Mouse (Mus musculus) CH12.LX (cell line): ENCODE measurements around the gene Ndufv2.

Source experiments
- CHD2 ChIP-seq: IDR thresholded peaks from 2 replicates; pipeline ENCODE4 v1.6.1; 2011; ENCODE audit warnings: low read length, improper control_type of control experiment
- CTCF ChIP-seq, 2 experiments: IDR thresholded peaks in 1 of 2; conservative IDR thresholded peaks in 1 of 2; 2 replicates each; pipeline ENCODE4 v1.5.1; 2011 to 2012; ENCODE audit warnings: low read depth in 2 of 2, low read length in 2 of 2, improper control_type of control experiment in 1 of 2, inconsistent platforms in 1 of 2, mild to moderate bottlenecking in 1 of 2, moderate library complexity in 1 of 2
- EP300 ChIP-seq: IDR thresholded peaks from 2 replicates; pipeline ENCODE4 v1.6.1; 2011; ENCODE audit warnings: low read length, improper control_type of control experiment
- ETS1 ChIP-seq: conservative IDR thresholded peaks from 2 replicates; pipeline ENCODE4 v1.6.1; 2012; ENCODE audit warnings: low read depth, mild to moderate bottlenecking, inconsistent platforms, low read length, improper control_type of control experiment, moderate library complexity
- GABPA ChIP-seq: IDR thresholded peaks from 2 replicates; pipeline ENCODE4 v1.6.1; 2012; ENCODE audit warnings: low read depth, low read length, improper control_type of control experiment, inconsistent platforms; ENCODE audit not compliant: insufficient replicate concordance
- KAT2A ChIP-seq: IDR thresholded peaks from 2 replicates; pipeline ENCODE4 v1.6.1; 2012; ENCODE audit warnings: low read length, improper control_type of control experiment, inconsistent platforms; ENCODE audit not compliant: insufficient replicate concordance
- MYC ChIP-seq: IDR thresholded peaks from 2 replicates; pipeline ENCODE4 v1.6.1; 2011; ENCODE audit warnings: low read depth, mild to moderate bottlenecking, improper control_type of control experiment, low read length
- NELFE ChIP-seq: IDR thresholded peaks from 2 replicates; pipeline ENCODE4 v1.6.1; 2011; ENCODE audit warnings: low read depth, low read length, improper control_type of control experiment
- POLR2A ChIP-seq: IDR thresholded peaks from 2 replicates; pipeline ENCODE4 v1.6.1; 2011; ENCODE audit warnings: low read depth, mild to moderate bottlenecking, improper control_type of control experiment, low read length
- RAD21 ChIP-seq: IDR thresholded peaks from 2 replicates; pipeline ENCODE4 v1.6.1; 2011; ENCODE audit warnings: low read depth, mild to moderate bottlenecking, low read length, improper control_type of control experiment, moderate library complexity
- ZC3H11A ChIP-seq: IDR thresholded peaks from 2 replicates; pipeline ENCODE4 v1.6.1; 2012; ENCODE audit warnings: low read depth, mild to moderate bottlenecking, inconsistent platforms, low read length, improper control_type of control experiment

DNA sequence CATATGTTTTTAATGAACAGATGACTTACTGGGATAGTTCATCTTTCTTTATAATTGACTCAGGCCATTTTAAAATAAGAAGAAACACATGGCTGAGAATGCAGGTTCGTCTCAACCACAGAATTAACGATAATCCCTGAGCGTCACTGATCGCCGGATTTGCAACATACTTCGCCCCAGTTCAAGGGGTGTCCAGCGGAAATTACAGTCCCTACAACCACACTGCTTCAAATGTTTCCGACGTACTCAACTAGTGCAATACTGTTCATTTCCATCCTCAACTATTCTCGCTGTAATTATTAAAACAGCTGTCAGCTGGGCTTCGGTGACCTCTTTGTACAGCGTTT is 25.6 kb downstream of the Ndufv2 start:
- no peak for TF ChIP-seq CHD2
- no peak for TF ChIP-seq CTCF (conservative IDR thresholded peaks at IDR 0.05 in 1 of 2, IDR thresholded peaks at IDR 0.05 in 1 of 2; ENCODE audit: low read depth in 2 of 2, low read length in 2 of 2)
- TF ChIP-seq POLR2A, result no peak
- no peak for TF ChIP-seq NELFE
- 0 out of 2 replicates have a peak, but pooled peaks have one; percentile 29 for TF ChIP-seq EP300
- TF ChIP-seq MYC, result no peak
- TF ChIP-seq ETS1, result no peak
- no peak for TF ChIP-seq ZC3H11A
- no peak for TF ChIP-seq GABPA
- TF ChIP-seq RAD21, result no peak
- no peak for TF ChIP-seq KAT2A
